Mouse (Mus musculus) heart, embryonic 16.5 days (tissue): ENCODE data around the gene Tph1. TPM values are rescaled to one million over a fixed set of nuclear protein-coding genes. Genes with fewer than 3 reads are reported as not detected.
"Not testable (repeated sequence)": the region's sequence is repeated elsewhere in the genome, so short reads cannot be mapped to it uniquely, and the experiment has no call there.

Source experiments
- ATAC-seq: fragments of 200-750 bp; cut with Nextera tagmentation; replicated peaks from 2 replicates; pipeline ENCODE4 v1.8.0; 2017; ENCODE audit warnings: moderate number of reproducible peaks; ENCODE audit not compliant: insufficient read depth, low FRiP score; ENCODE audit errors: extremely low read depth
- H3K27ac ChIP-seq: fragments of 300-500 bp; sonication (generic); 2 replicates; pipeline ENCODE4 v1.5.1; 2014; ENCODE audit warnings: mild to moderate bottlenecking, low read length, control low read depth, moderate library complexity
- H3K27me3 ChIP-seq: fragments of 300-500 bp; sonication (generic); 2 replicates; pipeline ENCODE4 v1.6.1; 2014; ENCODE audit warnings: low read length, mixed read lengths; ENCODE audit not compliant: control insufficient read depth, insufficient read depth
- H3K36me3 ChIP-seq: fragments of 300-500 bp; sonication (generic); 2 replicates; pipeline ENCODE4 v1.6.1; 2014; ENCODE audit not compliant: control insufficient read depth, insufficient read depth
- H3K4me1 ChIP-seq: fragments of 300-500 bp; sonication (generic); 2 replicates; pipeline ENCODE4 v1.6.1; 2014; ENCODE audit warnings: low read length, mixed read lengths; ENCODE audit not compliant: control insufficient read depth, insufficient read depth
- H3K4me2 ChIP-seq: fragments of 300-500 bp; sonication (generic); 2 replicates; pipeline ENCODE4 v1.6.1; 2014; ENCODE audit warnings: low read depth, mild to moderate bottlenecking, control low read depth, low read length
- H3K4me3 ChIP-seq: fragments of 300-500 bp; sonication (generic); 2 replicates; pipeline ENCODE4 v1.5.1; 2014; ENCODE audit warnings: mild to moderate bottlenecking, control low read depth, low read length
- H3K9ac ChIP-seq: fragments of 300-500 bp; sonication (generic); 2 replicates; pipeline ENCODE4 v1.6.1; 2014; ENCODE audit warnings: low read length, control low read depth
- H3K9me3 ChIP-seq: fragments of 300-500 bp; sonication (generic); replicated peaks from 2 replicates; pipeline ENCODE4 v1.6.1; 2016; ENCODE audit warnings: low read length; ENCODE audit not compliant: control insufficient read depth
- WGBS: fragments of 180-500 bp; shearing (Covaris S2); extraction: QIAGEN DNeasy Blood & Tissue Kit; methylation state at CpG from one replicate; pipeline ENCODE4 v1.1.7; 2014; 5-methylcytosine and 5-hydroxymethylcytosine counted together
- polyA plus RNA-seq: library from polyadenylated mRNA; unstranded; fragments of >200 nt; fragmentation: Nextera tagmentation; extraction: Ambion mirVana; gene quantifications from 2 replicates; pipeline ENCODE4 v1.2.1, GENCODE M21; 2015

Gene Tph1
- polyA plus RNA-seq, 1 experiment from 2014 or later = 1.1 TPM

DNA sequence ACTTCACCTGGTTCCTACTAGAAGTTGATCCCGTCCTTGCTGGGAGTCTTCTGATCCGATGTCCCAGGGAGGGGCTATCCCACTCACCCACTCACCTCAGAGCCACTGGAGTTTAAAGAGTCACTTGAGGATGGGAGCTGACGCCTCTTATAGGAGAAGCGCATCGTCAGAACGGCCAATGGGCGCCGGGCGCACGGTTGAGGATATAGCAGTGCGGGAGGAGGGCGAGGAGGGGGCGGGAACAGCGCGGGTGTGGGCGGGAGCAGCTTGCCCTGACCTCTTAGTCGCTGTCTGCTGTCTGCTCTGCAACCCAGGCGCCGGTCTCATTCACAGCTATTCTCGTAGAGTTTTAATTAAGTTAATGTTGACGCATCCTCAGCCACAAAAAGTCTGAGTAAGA is 5.1 kb downstream of the Tph1 start:
- Histone ChIP-seq H3K9me3 (no peaks in the 10 kb centered on the region), H3K4me3 (peak overlapping the region; percentile 10; the same call in 1 of the 2 replicates), H3K4me1 (peaks cover 2% of the 10 kb centered on the region; the same call in 1 of the 2 replicates), H3K9ac (no peak overlapping the region), H3K27ac (no peak overlapping the region), H3K27me3 (peaks cover 5% of the 10 kb centered on the region), H3K36me3 (no peaks in the 10 kb centered on the region), H3K4me2 (peak overlapping the region; percentile 29)
- 2% methylated on average over 21 of the region's 21 CpGs for WGBS
- ATAC-seq = no peak

DNA sequence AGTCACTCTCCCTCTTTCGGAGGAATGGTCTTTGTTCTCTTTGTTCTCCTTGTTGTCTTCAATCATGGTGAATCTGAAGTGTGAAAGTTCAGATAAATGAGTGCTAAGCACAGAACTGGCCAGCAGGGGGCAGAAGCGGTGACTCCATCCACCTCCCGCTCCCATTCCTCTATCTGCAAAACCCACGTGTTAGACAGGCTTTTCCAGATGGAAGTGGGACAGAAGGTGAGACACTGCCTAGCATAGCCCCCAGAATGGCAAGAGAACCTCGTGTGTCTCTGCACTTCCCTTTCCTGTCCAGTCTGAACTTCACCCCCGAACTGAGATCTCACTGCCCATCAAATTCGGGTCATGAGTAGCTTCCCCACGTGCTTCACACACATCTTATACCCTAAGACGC is 7.1 kb downstream of the Tph1 start:
- WGBS = 36% methylated on average over 9 of the region's 9 CpGs
- Histone ChIP-seq H3K4me1 (peaks cover 2% of the 10 kb centered on the region; the same call in 1 of the 2 replicates), H3K4me3 (no peak overlapping the region), H3K27ac (no peak overlapping the region), H3K36me3 (no peaks in the 10 kb centered on the region), H3K27me3 (peaks cover 5% of the 10 kb centered on the region), H3K4me2 (no peak overlapping the region), H3K9me3 (no peaks in the 10 kb centered on the region), H3K9ac (no peak overlapping the region)
- no peak for ATAC-seq

DNA sequence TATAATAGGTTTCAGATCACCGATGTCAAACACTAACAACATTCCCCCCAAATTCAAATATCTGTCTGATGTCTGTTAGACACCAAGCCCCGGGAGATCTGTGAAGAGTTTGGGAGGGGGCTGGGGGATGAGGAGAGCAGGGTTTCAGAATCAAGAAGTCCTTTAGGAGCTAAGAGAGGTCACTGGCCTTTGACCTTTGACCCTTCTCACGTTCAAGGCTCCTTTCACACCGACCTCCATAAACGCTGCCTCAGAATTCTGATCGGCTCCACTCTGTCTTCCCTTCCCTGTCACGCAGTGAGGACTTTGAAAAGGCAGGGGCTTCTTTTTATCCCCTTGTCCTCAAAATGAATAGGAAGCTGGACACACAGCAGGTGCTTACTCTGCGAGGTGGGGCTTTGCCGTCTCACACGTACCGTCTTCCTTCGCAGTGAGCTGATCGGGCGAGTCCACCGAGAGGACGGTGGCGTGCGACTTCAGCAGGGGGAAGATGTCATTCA is 10.7 kb downstream of the Tph1 start:
- ATAC-seq = no peak
- no peak overlapping the region for H3K4me3 ChIP-seq
- WGBS = 56% methylated on average over 18 of the region's 18 CpGs
- H3K36me3 ChIP-seq = no peaks in the 10 kb centered on the region
- H3K27ac ChIP-seq = no peak overlapping the region
- no peaks in the 10 kb centered on the region for H3K4me1 ChIP-seq
- peaks cover 4% of the 10 kb centered on the region; the same call in 1 of the 2 replicates for H3K27me3 ChIP-seq
- no peak overlapping the region for H3K4me2 ChIP-seq
- no peaks in the 10 kb centered on the region for H3K9me3 ChIP-seq
- no peak overlapping the region for H3K9ac ChIP-seq

DNA sequence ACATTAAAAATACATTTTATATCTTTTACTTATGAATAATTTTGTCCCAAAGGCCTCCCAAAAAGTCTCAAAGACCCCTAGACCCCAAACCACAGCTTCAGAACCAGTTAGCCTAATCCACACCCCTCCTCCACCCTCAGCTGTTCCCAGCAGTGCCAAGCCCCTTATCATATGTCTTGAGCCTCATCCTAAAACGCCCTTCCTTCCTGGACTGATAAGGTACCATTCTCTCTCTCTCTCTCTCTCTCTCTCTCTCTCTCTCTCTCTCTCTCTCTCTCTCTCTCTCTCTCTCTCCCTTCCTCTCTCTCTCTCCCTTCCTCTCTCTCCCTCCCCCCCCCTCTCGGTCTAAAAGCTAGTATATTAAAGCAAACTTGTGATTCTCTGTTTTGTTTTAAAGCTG is 20.1 kb downstream of the Tph1 start:
- Histone ChIP-seq H3K4me1 (no peaks in the 10 kb centered on the region), H3K9me3 (no peaks in the 10 kb centered on the region), H3K27ac (no peak overlapping the region), H3K27me3 (no peaks in the 10 kb centered on the region), H3K9ac (no peak overlapping the region), H3K4me3 (no peak overlapping the region), H3K4me2 (no peak overlapping the region), H3K36me3 (no peaks in the 10 kb centered on the region)
- 48% methylated on average over 2 of the region's 2 CpGs for WGBS
- ATAC-seq = no peak

DNA sequence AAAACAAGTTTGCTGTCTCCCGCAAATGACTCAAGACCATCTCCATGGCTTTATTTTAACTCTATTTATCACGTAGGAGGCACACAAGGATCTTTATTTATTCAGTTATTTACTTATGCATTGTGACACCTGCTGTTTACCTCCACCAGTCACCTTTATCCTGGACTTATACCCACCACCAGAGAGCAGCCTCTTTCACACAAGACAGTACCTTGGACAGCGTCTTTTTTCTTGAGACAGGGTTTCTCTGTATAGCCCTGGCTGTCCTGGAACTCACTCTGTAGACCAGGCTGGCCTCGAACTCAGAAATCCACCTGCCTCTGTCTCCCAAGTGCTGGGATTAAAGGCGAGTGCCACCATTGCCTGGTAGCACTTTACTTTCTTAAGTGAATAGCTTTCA is 22.1 kb downstream of the Tph1 start:
- H3K4me1 ChIP-seq, H3K27ac ChIP-seq, H3K4me2 ChIP-seq, ATAC-seq, H3K4me3 ChIP-seq, H3K9ac ChIP-seq, H3K9me3 ChIP-seq, H3K36me3 ChIP-seq, H3K27me3 ChIP-seq: not testable (repeated sequence)
- 34% methylated on average over 5 of the region's 5 CpGs for WGBS

DNA sequence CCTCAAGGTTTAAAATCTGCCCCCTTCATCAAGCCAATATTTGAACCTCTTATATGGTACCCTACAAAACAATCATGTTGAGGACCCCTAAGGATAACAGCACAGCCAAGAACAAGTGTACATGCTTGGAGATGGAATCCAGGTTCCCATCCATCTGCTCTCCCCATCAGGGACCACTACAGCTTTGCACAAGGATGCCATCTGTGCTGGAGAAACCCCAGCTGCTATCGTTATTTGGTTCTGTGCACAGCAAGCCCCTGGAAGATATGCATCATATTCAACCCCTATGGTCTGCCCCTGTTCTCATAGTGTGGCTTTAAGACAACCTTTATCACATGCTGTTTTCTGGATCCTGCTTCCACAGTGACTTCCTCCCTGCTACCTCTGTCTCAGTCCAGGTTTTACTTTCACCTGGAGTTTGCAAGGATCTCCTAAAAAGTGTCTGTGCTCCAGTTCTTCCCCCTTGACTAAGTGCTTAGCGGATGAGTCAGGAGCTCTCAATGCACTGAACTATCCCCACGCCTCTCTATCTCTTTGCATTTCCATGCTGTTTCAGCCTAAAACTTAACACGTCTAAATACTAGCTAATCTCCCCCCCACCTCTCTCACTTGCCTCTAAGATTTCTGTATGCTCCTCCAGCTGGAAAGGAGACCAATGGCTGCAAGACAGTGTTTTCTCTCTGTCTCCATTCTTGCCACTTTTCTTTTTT is 23.8 kb downstream of the Tph1 start:
- Histone ChIP-seq H3K27me3 (no peaks in the 10 kb centered on the region; the same call in 1 of the 2 replicates), H3K4me1 (no peaks in the 10 kb centered on the region), H3K9me3 (no peaks in the 10 kb centered on the region), H3K4me3 (no peak overlapping the region), H3K4me2 (no peak overlapping the region), H3K27ac (no peak overlapping the region), H3K36me3 (no peaks in the 10 kb centered on the region), H3K9ac (no peak overlapping the region)
- 66% methylated on average over 4 of the region's 4 CpGs for WGBS
- ATAC-seq = no peak

DNA sequence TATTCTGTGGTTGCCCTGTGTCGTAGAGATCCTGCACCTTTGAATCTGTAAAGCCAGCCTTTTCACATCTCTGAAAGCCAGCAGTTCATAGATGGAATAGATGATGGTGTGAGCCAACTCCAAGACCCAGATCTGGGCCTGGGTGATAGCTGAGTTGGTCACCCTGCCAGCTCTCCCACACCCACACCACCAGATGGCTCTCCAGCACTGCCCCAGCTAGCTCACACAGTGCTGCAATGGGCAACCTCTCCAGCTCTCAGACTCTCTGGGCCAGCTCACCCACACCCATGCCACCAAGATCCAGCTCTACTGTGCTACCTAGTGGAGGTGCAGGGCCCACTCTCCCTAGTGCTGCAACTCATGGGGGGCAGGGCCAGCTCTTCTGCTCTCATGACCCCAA is 29.2 kb downstream of the Tph1 start:
- H3K27me3 ChIP-seq = peaks cover 2% of the 10 kb centered on the region; the same call in 1 of the 2 replicates
- no peaks in the 10 kb centered on the region for H3K9me3 ChIP-seq
- 76% methylated on average over 1 of the region's 1 CpGs for WGBS
- peaks cover 6% of the 10 kb centered on the region; the same call in 1 of the 2 replicates for H3K4me1 ChIP-seq
- H3K4me3 ChIP-seq = no peak overlapping the region
- no peak overlapping the region for H3K9ac ChIP-seq
- no peaks in the 10 kb centered on the region for H3K36me3 ChIP-seq
- ATAC-seq = no peak
- H3K27ac ChIP-seq = no peak overlapping the region
- no peak overlapping the region for H3K4me2 ChIP-seq

DNA sequence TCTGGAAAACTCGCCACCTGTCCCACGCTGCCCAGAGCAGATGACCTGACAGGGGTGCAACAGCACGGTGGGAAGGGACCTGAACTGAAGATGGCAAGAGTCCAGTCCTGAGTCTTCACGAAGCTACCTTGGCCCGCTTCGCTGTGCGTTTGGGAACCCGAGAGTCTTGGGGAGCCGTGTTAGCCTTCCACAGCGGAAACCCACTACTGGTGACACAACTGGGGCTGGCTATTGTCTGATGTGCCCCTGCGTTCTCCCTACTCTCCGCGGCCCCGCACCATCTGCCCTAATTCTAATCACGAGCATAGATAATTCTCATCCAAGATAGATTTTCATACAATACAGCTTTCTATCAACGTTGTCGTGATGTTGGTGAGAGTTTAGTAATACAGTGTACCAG is 32.3 kb downstream of the Tph1 start:
- peak overlapping the region; percentile 93 for H3K4me2 ChIP-seq
- ATAC-seq = peak; percentile 18; the same call in 1 of the 2 replicates
- peak overlapping the region; percentile 74 for H3K4me3 ChIP-seq
- 14% methylated on average over 17 of the region's 17 CpGs for WGBS
- no peak overlapping the region for H3K27ac ChIP-seq
- H3K9ac ChIP-seq = peak overlapping the region; percentile 79
- 0 out of 2 replicates have a peak, but pooled peaks cover 2% of the 10 kb centered on the region for H3K27me3 ChIP-seq
- H3K36me3 ChIP-seq = no peaks in the 10 kb centered on the region
- peaks cover 6% of the 10 kb centered on the region; the same call in 1 of the 2 replicates for H3K4me1 ChIP-seq
- no peaks in the 10 kb centered on the region for H3K9me3 ChIP-seq

DNA sequence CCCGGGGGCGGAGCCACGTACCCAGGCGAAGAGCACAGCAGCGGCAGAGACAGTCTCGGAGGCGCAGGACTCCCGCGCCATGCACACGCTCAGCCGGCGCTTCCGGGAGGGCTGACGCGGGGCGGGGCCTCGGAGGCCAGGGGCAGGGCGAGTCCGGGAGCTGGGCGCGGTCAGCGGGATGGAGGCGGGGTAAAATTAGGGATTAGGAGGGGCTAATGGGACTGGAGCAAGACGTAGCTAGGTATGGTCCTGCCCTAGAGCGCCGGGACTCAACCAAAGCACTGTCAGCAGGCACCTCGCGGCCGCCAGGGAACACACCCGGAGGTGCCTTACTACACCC is 32.7 kb downstream of the Tph1 start, which contains the start of gene Sergef:
Gene Sergef (minus strand): TSS at position 116 of the 340 bp plus-strand sequence.
- Histone ChIP-seq H3K4me2 (peak within 1 kb of the TSS; percentile 93), H3K36me3 (no peaks in the 10 kb centered on the region), H3K9ac (peak within 1 kb of the TSS; percentile 79), H3K4me3 (peak within 1 kb of the TSS; percentile 74), H3K9me3 (no peaks in the 10 kb centered on the region), H3K27ac (peak within 1 kb of the TSS; percentile 32), H3K4me1 (peaks cover 6% of the 10 kb centered on the region; the same call in 1 of the 2 replicates), H3K27me3 (0 out of 2 replicates have a peak, but pooled peaks cover 2% of the 10 kb centered on the region)
- ATAC-seq = peak; percentile 92
- under 1% methylated on average over 30 of the region's 30 CpGs for WGBS
